Mouse (Mus musculus): ENCODE data around the gene Cebpe. TPM values are rescaled to one million over a fixed set of nuclear protein-coding genes. Genes with fewer than 3 reads are reported as not detected.

Gene Cebpe
- total and polyA plus RNA-seq, 3 experiments: 0.08 TPM; not detected in 2

GRCm38 (mm10) chr14:54715402-54715801 lies 3.4 kb upstream of the Cebpe start:
- DNase-seq: no peak
- intact Hi-C loops (cut with DNase I): loop anchor here (2.0 kb wide), 2 partner anchors 71 to 101 kb away; no protein-coding TSS in a partner anchor
- Histone ChIP-seq H3K9ac (ENCODE audit: low read depth, low read length) (no peak overlapping the region), H3K4me1 (ENCODE audit: control insufficient read depth, insufficient read depth, low read length) (peaks cover 1% of the 10 kb centered on the region), H3K27me3 (ENCODE audit: control insufficient read depth, insufficient read depth, low read length) (no peaks in the 10 kb centered on the region), H3K79me2 (replicated peaks; ENCODE audit: control insufficient read depth, insufficient read depth, low read length) (no peaks in the 10 kb centered on the region), H3K36me3 (ENCODE audit: control insufficient read depth, insufficient read depth, low read length) (no peaks in the 10 kb centered on the region), H3K27ac (no peak overlapping the region), H3K4me3 (no peak overlapping the region)
- 82% methylated on average over 1 of the region's 1 CpGs for WGBS
- TF ChIP-seq CTCF (IDR thresholded peaks at IDR 0.05): no peak
- TF ChIP-seq POLR2A (IDR thresholded peaks at IDR 0.05; ENCODE audit: insufficient read depth, low read depth, low read length): no peak
- no peak for TF ChIP-seq EP300 (IDR thresholded peaks at IDR 0.05; ENCODE audit: insufficient read depth, low read depth, low read length)

- Histone ChIP-seq H3K79me2 (replicated peaks; ENCODE audit: control insufficient read depth, insufficient read depth, low read length) (no peaks in the 10 kb centered on the region), H3K36me3 (ENCODE audit: control insufficient read depth, insufficient read depth, low read length) (no peaks in the 10 kb centered on the region), H3K27ac (no peak overlapping the region), H3K4me1 (ENCODE audit: control insufficient read depth, insufficient read depth, low read length) (peaks cover 1% of the 10 kb centered on the region), H3K9ac (ENCODE audit: low read depth, low read length) (no peak overlapping the region), H3K27me3 (ENCODE audit: control insufficient read depth, insufficient read depth, low read length) (no peaks in the 10 kb centered on the region), H3K4me3 (peak overlapping the region; percentile 43)
- DNase-seq: no peak
- intact Hi-C loops (cut with DNase I): loop anchor here (2.0 to 5.0 kb wide), 3 partner anchors 72 to 148 kb away; no protein-coding TSS in a partner anchor
- TF ChIP-seq EP300 (IDR thresholded peaks at IDR 0.05; ENCODE audit: insufficient read depth, low read depth, low read length) (no peak), CTCF (IDR thresholded peaks at IDR 0.05) (no peak), POLR2A (IDR thresholded peaks at IDR 0.05; ENCODE audit: insufficient read depth, low read depth, low read length) (no peak)
- WGBS: 3% methylated on average over 15 of the region's 15 CpGs
Measured at GRCm38 (mm10) chr14:54714617-54715081, 2.7 kb upstream of the Cebpe start.

GRCm38 (mm10) chr14:54714121-54714520 lies 2.1 kb upstream of the Cebpe start:
- intact Hi-C loops (cut with DNase I): loop anchor here (2.0 to 5.0 kb wide), 3 partner anchors 73 to 148 kb away; no protein-coding TSS in a partner anchor
- DNase-seq: peak; percentile 66 to 67
- 0 out of 2 replicates have a peak, but pooled peaks have one; percentile 11 for TF ChIP-seq EP300 (IDR thresholded peaks at IDR 0.05; ENCODE audit: insufficient read depth, low read depth, low read length)
- peak; percentile 96; the same call in 1 of the 2 replicates for TF ChIP-seq CTCF (IDR thresholded peaks at IDR 0.05)
- TF ChIP-seq POLR2A (IDR thresholded peaks at IDR 0.05; ENCODE audit: insufficient read depth, low read depth, low read length): no peak
- Histone ChIP-seq H3K27me3 (ENCODE audit: control insufficient read depth, insufficient read depth, low read length) (no peaks in the 10 kb centered on the region), H3K36me3 (ENCODE audit: control insufficient read depth, insufficient read depth, low read length) (no peaks in the 10 kb centered on the region), H3K79me2 (replicated peaks; ENCODE audit: control insufficient read depth, insufficient read depth, low read length) (no peaks in the 10 kb centered on the region), H3K4me3 (peak overlapping the region; percentile 43), H3K4me1 (ENCODE audit: control insufficient read depth, insufficient read depth, low read length) (peaks cover 1% of the 10 kb centered on the region), H3K9ac (ENCODE audit: low read depth, low read length) (0 out of 2 replicates have a peak overlapping the region, but pooled peaks have one; percentile 40), H3K27ac (no peak overlapping the region)
- under 1% methylated on average over 13 of the region's 13 CpGs for WGBS

DNA sequence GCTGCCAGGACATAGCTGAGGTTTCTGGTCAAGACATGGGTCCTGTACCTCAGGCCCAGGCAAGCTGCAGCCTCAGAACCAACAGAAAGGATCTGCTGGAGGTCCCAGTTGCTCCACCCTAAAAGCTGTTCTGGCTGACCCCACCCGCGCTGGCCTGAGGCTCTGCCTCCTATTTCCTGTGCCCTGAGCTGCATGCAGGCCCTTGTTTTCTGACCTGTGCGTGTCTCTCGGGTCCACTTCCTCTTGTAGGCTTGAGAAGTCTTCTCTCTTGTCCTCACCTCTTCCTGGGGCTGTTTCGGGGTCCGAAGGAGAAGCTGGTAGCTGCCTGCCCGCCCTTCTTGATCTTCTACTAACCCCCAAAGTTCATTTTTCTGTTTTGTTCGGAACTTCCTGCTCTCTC lies 887 bp upstream of the Cebpe start:
- Histone ChIP-seq H3K4me3 (no peak overlapping the region), H3K9ac (ENCODE audit: low read depth, low read length) (no peak overlapping the region), H3K27ac (peak overlapping the region; percentile 38), H3K27me3 (ENCODE audit: control insufficient read depth, insufficient read depth, low read length) (no peaks in the 10 kb centered on the region), H3K79me2 (replicated peaks; ENCODE audit: control insufficient read depth, insufficient read depth, low read length) (no peaks in the 10 kb centered on the region), H3K4me1 (ENCODE audit: control insufficient read depth, insufficient read depth, low read length) (peaks cover 1% of the 10 kb centered on the region), H3K36me3 (ENCODE audit: control insufficient read depth, insufficient read depth, low read length) (no peaks in the 10 kb centered on the region)
- no peak for TF ChIP-seq EP300 (IDR thresholded peaks at IDR 0.05; ENCODE audit: insufficient read depth, low read depth, low read length)
- TF ChIP-seq CTCF (IDR thresholded peaks at IDR 0.05): no peak
- peak; percentile 42 to 49 for DNase-seq
- intact Hi-C loops (cut with DNase I): loop anchor here (5.0 kb wide), 1 partner anchor 149 kb away; no protein-coding TSS in a partner anchor
- 48% methylated on average over 8 of the region's 8 CpGs for WGBS

DNA sequence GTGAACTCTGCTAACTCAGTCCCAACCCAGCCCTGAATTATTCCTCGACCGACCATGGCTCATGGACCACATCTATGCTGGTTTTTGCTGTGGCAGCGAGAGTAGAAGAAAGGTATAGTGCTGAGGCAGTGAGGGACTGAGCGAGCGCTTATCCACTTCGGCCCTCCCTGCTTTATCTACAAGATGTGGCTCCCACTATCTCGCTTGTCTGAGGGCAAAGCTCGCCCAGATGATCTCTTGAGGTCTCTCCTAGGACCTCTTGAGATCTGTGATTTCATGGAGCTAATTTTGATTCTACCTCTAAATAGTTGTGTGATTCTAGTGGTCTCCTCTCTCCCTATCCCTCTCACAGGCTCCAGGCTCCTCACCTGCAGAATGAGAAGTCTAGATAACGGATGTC lies 2.9 kb downstream of the Cebpe start:
- Histone ChIP-seq H3K4me3 (no peak overlapping the region), H3K27me3 (ENCODE audit: control insufficient read depth, insufficient read depth, low read length) (no peaks in the 10 kb centered on the region), H3K4me1 (ENCODE audit: control insufficient read depth, insufficient read depth, low read length) (peaks cover 1% of the 10 kb centered on the region), H3K36me3 (ENCODE audit: control insufficient read depth, insufficient read depth, low read length) (no peaks in the 10 kb centered on the region), H3K9ac (ENCODE audit: low read depth, low read length) (no peak overlapping the region), H3K79me2 (replicated peaks; ENCODE audit: control insufficient read depth, insufficient read depth, low read length) (no peaks in the 10 kb centered on the region), H3K27ac (no peak overlapping the region)
- DNase-seq: no peak
- intact Hi-C loops (cut with DNase I): no loop called here
- 84% methylated on average over 9 of the region's 9 CpGs for WGBS
- TF ChIP-seq POLR2A (IDR thresholded peaks at IDR 0.05; ENCODE audit: insufficient read depth, low read depth, low read length) (no peak), CTCF (IDR thresholded peaks at IDR 0.05) (no peak), EP300 (IDR thresholded peaks at IDR 0.05; ENCODE audit: insufficient read depth, low read depth, low read length) (no peak)

DNA sequence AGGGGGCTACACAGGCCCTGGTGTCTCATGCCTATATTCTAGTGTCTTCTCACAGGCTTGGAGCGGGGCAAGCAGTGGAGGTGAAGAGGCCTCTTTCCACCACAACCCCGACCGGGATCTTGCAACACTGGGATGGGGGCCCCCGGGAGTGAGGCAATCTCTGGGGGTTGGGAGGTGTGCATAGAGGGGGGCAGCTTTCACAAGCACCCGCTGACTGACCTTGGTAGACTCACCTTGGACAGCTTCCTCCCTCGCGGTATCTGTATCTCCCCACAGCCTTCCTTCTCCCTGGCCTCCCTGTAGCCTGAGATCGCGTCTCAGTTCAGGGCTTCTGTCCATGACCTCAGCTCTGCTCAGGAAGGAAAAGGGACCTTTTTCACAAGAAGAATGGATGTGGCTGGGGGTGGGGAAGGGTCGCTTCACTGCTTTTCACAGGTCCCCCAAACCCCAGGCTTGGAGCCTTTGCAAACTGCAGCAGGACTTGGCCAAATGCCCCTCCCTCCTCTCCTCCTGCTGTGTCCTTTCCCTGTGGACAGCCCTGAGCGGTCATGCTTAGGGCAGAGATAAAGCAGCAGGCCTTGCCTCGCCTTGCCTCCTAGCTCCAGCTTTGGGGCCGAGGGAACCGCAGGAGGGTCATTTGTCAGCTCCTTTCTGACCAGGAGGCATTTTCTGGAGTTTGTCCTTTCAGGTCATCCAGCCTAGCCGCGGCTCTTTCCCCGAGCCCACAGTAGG lies 5.2 kb downstream of the Cebpe start:
- intact Hi-C loops (cut with DNase I): no loop called here
- Histone ChIP-seq H3K27ac (no peak overlapping the region), H3K79me2 (replicated peaks; ENCODE audit: control insufficient read depth, insufficient read depth, low read length) (no peaks in the 10 kb centered on the region), H3K36me3 (ENCODE audit: control insufficient read depth, insufficient read depth, low read length) (no peaks in the 10 kb centered on the region), H3K27me3 (ENCODE audit: control insufficient read depth, insufficient read depth, low read length) (no peaks in the 10 kb centered on the region), H3K4me1 (ENCODE audit: control insufficient read depth, insufficient read depth, low read length) (no peaks in the 10 kb centered on the region), H3K4me3 (no peak overlapping the region), H3K9ac (ENCODE audit: low read depth, low read length) (no peak overlapping the region)
- WGBS: 44% methylated on average over 17 of the region's 17 CpGs
- DNase-seq: no peak
- TF ChIP-seq CTCF (IDR thresholded peaks at IDR 0.05) (no peak), POLR2A (IDR thresholded peaks at IDR 0.05; ENCODE audit: insufficient read depth, low read depth, low read length) (no peak), EP300 (IDR thresholded peaks at IDR 0.05; ENCODE audit: insufficient read depth, low read depth, low read length) (no peak)

Measured in heart, adult 2 months (tissue).